Mouse (Mus musculus): Measurements from ENCODE around the gene Sgce.

Sgce gene

GRCm38 (mm10) chr6:4634804-4635203, 112.2 kb downstream of the Sgce start:
- DNase-seq: no peak

- no peak for DNase-seq
These were observed 113.8 kb downstream of the Sgce start for GRCm38 (mm10) chr6:4633189-4633588.

- no peak for DNase-seq
These were observed 115.5 kb downstream of the Sgce start for GRCm38 (mm10) chr6:4631464-4631863.

Measured in thymus, postnatal 14 days (tissue).